In genomic region chr12:32689361-32689760, GRCm38 (mm10) we compare ENCODE assay signal across 25 mouse cellular contexts.
A peak's percentile ranks its signal among the peaks of the same experiment; 100 is the strongest.
DNase-seq lines count a peak whose midpoint lies in the region; ATAC-seq and TF ChIP-seq lines count a peak whose summit lies in the region.
"Had no signal": no experiment of that assay in that cellular context is flagged by ENCODE, and none has a peak within 500 bp of the region (broad histone marks: within the 10 kb centered on the region; RNA-seq: fewer than 3 reads in every experiment).

No protein-coding gene starts in this region.

- intact Hi-C loops in heart, postnatal 25 days (cut with DNase I): no loop called here
- intact Hi-C loops in gastrocnemius, postnatal 14 days (cut with DNase I; ENCODE audit: low total_unique reads): no loop called here

- no peaks in the 10 kb centered on the region for H3K36me3 ChIP-seq in lung, postnatal 0 days (ENCODE audit: insufficient read depth, low read length)
- H3K36me3 ChIP-seq: embryonic facial prominence, embryonic 10.5 days; heart, embryonic 15.5 days; neural tube, embryonic 15.5 days had no signal

- H3K9me3 ChIP-seq in lung, postnatal 0 days (ENCODE audit: low read length): no peaks in the 10 kb centered on the region
- H3K9me3 ChIP-seq: embryonic facial prominence, embryonic 10.5 days; heart, embryonic 15.5 days; megakaryocyte, embryonic 14.5 days; neural tube, embryonic 15.5 days had no signal

- no peak overlapping the region for H3K9ac ChIP-seq in lung, postnatal 0 days (replicated peaks; ENCODE audit: low read depth)
- H3K9ac ChIP-seq: heart, embryonic 15.5 days; lung, embryonic 14.5 days; neural tube, embryonic 15.5 days had no signal

- no peak overlapping the region for H3K4me3 ChIP-seq in lung, postnatal 0 days (ENCODE audit: low read depth, low read length)
- H3K4me3 ChIP-seq: embryonic facial prominence, embryonic 10.5 days; heart, embryonic 15.5 days; left cerebral cortex, adult 2 months; megakaryocyte, embryonic 14.5 days; myocyte; neural tube, embryonic 15.5 days had no signal

- DNase-seq in heart, adult 11 months: peak; percentile 13
- DNase-seq in heart, postnatal 25 days (ENCODE audit: low spot score): no peak
- DNase-seq in lung, postnatal 10 days: peak; percentile 7
- DNase-seq in lung, postnatal 0 days (ENCODE audit: low spot score): no peak
- peak; percentile 55 to 67 for DNase-seq in adrenal gland, postnatal 36 days
- DNase-seq in gastrocnemius, postnatal 4 days (ENCODE audit: low spot score in 2 of 2): no peak
- DNase-seq in gastrocnemius, postnatal 14 days: no peak
- DNase-seq: cerebellum, adult 2 months; gastrocnemius, postnatal 10 days; layer of hippocampus, adult 9-11 months; left cerebral cortex, postnatal 4 days; liver; lung, embryonic 14.5 days; midbrain, embryonic 14.5 days; spleen, adult 18-20 months; thymus, postnatal 4 days had no signal

- no peaks in the 10 kb centered on the region for H3K27me3 ChIP-seq in lung, postnatal 0 days (replicated peaks; ENCODE audit: insufficient read depth, low read length)
- H3K27me3 ChIP-seq: CH12.LX; heart, embryonic 15.5 days; neural tube, embryonic 15.5 days had no signal

- no peak for TF ChIP-seq EP300 in lung, postnatal 0 days (IDR thresholded peaks at IDR 0.05)

- WGBS in lung, postnatal 0 days: 56% methylated on average over 4 of the region's 4 CpGs

- 0 out of 2 replicates have a peak, but pooled peaks cover 3% of the 10 kb centered on the region for H3K4me1 ChIP-seq in lung, postnatal 0 days (ENCODE audit: insufficient read depth, low read depth, low read length)
- H3K4me1 ChIP-seq: embryonic facial prominence, embryonic 10.5 days; heart, embryonic 15.5 days had no signal

- ATAC-seq in lung, postnatal 0 days: no peak
- ATAC-seq: hindbrain, postnatal 0 days had no signal

- no peak overlapping the region for H3K4me2 ChIP-seq in lung, postnatal 0 days (replicated peaks; ENCODE audit: low read depth, low read length)
- H3K4me2 ChIP-seq: heart, embryonic 15.5 days; lung, embryonic 14.5 days; neural tube, embryonic 15.5 days had no signal

- no peak overlapping the region for H3K27ac ChIP-seq in lung, postnatal 0 days (ENCODE audit: low read length)
- H3K27ac ChIP-seq: embryonic facial prominence, embryonic 10.5 days; heart, embryonic 15.5 days; hindbrain, postnatal 0 days; kidney, postnatal 0 days; left cerebral cortex, adult 2 months; neural tube, embryonic 15.5 days had no signal

- no peak for TF ChIP-seq CTCF in lung, postnatal 0 days (IDR thresholded peaks at IDR 0.05)

Comparison
In these comparisons a context has a peak if more than half of its experiments do, and no peak if none do; other contexts are left out.
1. DNase-seq: peak in heart, adult 11 months (single experiment), lung, postnatal 10 days (single experiment) and adrenal gland, postnatal 36 days (2 of 2); none in heart, postnatal 25 days (single experiment), lung, postnatal 0 days (single experiment), gastrocnemius, postnatal 4 days (0 of 2) and gastrocnemius, postnatal 14 days (single experiment).